Mouse (Mus musculus): ENCODE measurements at regions not wholly inside any gene's neighbourhood (a gene's known extent, or its start where the extent isn't known, plus 50 kb on each side); places are given as distances from the start of the nearest gene placed in this dataset.

DNA sequence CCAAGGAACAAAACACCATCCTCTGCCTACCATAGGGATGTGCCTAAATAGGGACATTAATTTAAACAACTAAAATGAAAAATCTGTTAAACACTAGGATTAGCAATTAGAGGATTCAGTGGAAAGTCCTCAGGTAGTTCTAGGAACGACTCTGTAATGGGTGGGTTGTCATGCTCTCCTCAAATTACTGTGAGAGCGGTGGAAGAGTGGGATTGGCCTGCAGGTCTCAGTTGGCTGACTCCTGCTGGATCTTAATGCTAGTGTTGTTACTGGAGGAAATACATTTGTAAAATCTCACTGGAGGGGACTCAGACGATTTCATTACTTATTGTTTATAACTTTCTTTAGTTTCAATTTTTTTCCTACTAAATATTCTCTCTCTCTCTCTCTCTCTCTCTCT is 525.6 kb upstream of the 4930452B06Rik start:
- no peak for DNase-seq (ENCODE audit: low read depth, low spot score)

DNA sequence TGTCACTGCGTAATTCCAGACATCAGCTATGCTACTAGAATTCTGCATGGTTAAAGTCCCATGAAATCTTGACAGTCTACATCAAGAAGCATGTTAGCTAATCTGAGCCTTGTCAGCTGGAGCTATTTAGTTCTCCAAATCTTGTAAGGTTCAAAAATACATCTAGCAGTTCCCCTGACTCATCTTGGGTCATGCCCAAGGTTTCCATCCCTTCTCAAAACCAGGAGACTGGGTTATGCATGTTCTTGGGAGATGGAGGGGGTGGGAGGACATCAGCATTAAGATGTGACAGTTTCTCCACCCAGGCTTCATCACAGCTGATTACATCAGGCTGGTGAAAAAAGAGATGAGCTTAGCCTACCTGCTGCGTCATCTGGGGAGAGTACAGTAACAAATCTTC is 495.3 kb upstream of the 4930452B06Rik start:
- DNase-seq (ENCODE audit: low read depth, low spot score): no peak

DNA sequence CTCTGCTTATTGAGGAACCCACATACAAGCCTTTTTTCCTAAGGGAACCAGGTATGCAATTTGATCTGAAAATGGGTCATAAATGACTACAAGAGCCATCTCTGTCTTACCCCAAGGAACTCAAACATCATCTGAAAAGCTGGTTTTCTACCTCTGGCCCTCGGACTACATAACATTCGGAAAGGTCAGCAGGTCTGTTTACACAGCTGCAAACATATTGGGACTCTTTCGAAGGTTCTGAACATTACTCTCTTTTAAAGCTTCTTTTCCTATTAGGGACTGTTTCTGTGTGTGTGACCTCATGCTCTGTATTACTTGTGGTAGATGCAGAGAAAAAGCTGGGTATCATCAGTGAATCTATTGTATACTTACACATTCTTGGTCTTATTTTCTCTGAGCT is 491.9 kb upstream of the 4930452B06Rik start:
- no peak for DNase-seq (ENCODE audit: low read depth, low spot score)

DNA sequence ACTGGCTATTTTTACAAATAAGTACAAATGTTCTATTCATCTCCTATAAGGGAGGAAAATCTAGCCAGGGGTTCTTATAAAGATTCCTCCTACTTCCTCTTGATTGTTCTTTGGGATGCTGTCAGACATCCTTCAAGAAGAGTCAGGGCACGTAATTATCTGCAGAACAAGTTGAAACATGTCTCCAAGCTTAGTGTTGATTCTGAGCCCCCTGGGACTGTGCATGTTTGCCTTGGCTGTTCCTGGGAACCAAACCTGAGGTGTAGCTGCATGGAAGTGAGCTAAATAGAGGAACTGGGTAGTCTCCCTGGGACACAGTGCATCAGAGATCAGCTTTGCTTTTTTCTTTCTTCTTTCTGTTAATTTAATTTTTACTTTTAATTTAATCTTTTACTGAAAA is 484.8 kb upstream of the 4930452B06Rik start:
- no peak for DNase-seq (ENCODE audit: low read depth, low spot score)

DNA sequence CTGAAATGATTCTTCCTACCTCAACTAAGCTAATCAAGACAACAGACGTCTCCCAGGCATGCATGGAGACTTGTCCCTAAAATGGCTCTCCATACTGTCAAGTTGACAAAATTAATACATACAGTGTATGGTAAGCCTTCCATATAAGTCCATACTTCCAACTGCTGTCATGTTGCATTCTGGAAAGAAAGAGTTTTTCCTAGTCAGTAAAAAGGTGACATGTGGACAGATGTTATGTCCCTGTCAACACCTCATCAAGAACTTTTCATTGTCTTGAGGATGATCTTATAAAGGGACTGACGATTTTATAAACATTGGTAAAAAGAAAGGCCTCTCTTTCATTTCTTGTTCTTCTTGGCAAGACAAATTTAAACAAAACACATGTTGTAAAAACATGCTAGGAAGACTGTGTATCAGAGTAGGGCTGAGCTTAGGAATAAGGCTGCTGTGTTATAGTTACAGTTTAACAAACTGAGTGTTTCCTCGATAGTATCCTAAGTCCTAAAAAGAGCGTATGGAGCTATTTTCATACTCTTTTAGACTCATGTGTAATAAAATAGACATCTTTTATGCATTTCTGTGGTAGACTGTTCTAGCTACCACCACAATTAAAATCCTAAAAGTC is 480.7 kb upstream of the 4930452B06Rik start:
- no peak for DNase-seq (ENCODE audit: low read depth, low spot score)

DNA sequence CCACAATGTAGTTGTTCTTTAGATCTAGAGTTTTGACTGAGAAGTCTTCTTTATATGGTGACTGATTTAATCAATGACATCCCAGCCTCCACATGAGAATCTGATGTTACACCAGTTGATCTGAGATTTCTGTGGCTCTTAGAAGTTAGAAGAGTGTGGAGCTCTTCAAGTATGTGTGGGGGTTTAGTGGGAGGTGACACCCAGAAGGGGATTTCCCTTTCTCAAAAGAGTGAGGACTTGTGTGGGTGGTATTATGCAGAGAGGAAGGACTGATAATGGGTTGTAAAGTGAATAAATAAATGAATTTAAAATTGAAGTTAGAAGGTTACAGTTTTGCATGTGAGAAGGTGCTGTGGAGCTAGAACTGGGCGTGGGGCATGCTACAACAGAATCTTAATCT is 439.7 kb upstream of the 4930452B06Rik start:
- no peak for DNase-seq (ENCODE audit: low read depth, low spot score)

DNA sequence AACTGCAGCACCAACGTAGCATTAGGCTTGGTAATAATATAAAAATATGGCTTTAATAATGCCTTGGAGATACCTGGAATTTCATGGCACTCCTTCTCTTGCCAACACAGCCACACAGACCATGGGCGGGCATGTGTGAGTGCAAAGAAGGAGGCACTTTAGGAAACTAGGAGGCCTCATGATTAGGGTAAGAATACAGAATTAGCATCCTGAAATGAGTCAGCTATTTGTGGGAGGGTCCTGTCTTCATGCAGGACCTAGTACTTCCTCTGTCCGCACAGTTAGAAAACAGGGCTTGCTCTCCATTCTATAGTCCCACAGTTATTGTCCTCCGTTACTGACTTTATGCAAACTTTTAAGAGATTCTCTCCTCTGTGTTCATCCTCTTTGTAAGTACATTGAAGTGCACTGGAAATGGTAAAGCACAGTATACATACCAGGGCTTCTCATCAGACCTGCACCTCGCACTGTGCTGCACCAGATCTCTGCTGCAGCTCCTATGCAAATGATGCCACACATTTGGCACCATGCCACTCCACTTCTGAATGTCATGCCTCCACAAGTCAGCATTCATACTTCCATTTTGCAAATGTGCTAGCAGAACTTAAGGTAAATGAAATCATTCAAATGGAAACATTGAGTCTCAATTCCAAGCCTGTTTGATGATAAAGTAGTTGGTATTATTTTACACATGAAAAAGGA is 423.7 kb upstream of the 4930452B06Rik start:
- no peak for DNase-seq (ENCODE audit: low read depth, low spot score)

DNA sequence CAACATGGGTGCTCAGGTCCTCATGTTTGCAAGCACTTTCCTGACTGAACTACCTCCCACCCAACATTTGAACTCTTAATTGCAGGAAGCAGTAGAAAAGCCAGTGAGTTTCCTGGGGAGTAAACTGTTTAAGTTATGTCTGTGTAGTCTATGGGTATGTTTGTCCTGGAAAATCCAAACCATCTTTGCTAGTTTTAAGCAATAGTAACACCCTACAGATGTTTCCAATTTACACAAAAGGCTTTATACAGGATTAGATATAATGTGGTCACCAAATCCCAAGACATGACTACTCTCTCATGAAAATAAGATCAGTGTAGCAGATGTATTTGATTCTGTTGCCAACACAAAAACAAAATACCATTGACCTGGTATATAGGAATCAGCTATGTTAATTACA is 421.1 kb upstream of the 4930452B06Rik start:
- no peak for DNase-seq (ENCODE audit: low read depth, low spot score)

DNA sequence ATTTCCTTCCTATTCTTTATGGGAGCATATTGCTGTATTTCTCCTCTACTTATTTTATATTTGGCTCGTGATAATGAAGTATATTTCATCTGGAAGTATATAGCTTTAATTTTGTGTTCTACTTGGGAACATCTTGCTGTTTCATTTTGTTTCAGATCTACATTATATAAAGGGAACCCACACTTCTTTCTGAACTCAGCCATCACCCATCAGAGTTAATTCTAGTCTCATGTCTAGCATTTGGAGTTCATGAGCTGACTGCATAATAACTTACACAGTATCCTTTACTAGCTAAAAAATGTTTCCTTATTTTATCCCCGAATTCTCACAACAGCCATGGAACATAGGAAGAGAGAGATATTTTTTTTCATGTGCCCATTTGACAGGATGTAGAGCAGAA is 413.6 kb upstream of the 4930452B06Rik start:
- DNase-seq (ENCODE audit: low read depth, low spot score): no peak

DNA sequence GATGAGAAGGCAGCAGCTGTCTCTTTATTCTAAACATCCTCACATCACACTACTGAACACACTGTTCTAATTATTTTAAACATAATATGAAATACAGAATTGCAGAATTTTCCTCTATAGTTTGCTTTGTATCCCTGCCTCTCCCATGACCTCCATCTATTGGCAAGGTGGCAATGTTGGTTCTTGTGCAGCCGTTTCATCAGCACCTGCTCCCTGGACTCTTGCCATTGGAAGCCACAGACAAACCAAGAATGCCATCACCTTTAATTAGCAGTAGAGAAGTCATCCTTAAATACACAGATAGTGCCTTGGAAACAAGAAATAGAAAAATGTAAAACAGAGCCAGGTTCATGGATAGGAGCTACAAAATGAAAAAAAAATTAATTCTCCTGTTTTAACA is 413.0 kb upstream of the 4930452B06Rik start:
- DNase-seq (ENCODE audit: low read depth, low spot score): no peak

DNA sequence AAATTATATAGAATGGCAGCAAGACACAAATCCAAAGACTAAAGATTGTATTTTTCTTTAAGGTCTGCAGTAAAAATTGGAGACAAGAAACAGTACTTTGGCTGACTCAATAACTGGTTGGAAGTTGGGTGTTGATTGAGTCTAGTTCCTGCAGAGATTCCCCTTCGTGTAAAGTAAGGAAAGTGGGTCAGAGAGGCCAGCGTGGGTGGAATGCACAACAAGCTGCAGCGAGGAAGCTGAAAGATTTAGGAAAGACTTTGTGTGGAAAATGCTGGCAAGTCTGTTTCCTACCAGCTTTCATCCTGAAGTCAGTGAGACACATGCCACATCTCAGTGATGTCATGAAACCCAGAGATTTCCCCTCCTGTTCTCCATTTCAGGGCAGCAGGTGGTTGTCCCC is 405.1 kb upstream of the 4930452B06Rik start:
- DNase-seq (ENCODE audit: low read depth, low spot score): no peak

DNA sequence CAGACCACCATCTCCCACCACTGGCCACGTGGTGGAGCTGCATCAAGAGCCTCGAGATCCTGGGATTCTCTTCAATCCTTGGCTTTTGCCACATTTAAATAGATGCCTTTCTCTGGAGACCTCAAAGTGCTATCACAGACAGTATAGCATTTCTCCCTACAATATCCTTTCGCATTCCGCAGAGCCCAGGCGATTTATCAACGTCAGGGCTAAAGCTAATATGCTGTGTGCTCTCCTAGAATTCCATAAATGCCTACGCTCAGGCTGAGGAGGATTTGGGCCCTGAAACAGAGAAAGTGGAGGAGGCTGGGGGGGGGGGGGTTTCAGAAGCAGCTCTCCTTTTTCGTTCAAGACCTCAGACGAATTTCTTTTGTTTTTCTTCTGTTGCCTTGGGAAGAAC is 394.0 kb upstream of the 4930452B06Rik start:
- no peak for DNase-seq (ENCODE audit: low read depth, low spot score)

DNA sequence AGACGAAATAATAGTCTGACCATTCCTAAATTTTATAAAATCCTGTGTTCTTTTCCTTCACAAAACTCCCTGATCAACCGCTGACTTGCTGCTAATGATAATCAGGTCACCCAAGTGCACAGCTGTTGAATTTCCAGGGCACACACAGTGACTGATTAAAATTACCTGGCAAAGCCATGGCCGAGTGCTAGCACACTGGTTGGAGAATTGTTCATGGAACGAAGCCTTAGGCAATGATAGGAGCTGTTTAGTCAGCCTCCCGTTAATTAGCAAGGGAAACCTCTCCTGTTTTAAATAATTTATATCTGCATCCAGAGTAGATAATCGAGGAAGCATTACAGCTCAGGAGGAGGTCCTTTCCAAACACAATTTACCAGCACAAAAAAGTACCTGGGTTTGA is 362.8 kb upstream of the 4930452B06Rik start:
- DNase-seq (ENCODE audit: low read depth, low spot score): no peak

DNA sequence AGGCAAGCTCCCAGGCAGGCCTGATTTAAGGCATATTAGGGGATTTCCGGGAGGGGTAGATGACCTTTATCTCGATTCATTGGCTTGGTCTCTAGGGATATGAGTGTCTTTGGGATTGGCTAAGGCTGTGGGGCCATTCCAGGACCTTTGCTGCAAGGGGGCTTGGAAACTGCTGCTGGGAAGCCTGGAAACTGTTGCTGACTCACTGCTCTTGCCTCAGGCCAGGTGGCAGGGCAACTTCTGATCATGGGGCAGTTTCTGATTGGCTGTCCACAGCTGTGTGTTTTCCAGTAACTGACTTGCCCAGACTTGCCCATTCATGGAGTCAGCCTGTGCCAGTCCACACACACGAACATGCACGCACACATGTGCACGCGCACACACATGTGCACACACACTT is 349.8 kb upstream of the 4930452B06Rik start:
- DNase-seq (ENCODE audit: low read depth, low spot score): peak; percentile 30

DNA sequence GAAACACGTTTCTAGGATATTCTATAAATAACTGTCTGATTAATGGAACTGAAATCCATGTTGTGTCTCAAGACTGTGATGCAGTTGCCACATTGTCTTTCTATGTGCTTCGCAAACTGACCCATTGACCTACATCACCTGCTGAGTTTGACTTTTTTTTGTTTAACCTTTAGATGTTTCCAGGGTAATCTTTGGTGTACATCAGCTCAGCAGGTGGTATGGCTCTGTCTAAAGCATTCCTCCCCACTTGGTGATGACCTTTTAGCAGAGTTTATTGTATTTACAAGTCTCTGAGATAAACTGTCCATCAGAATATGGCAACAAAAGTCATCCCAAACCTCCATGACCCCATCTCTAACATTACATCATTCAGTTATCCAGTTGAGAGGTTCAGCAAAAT is 337.0 kb upstream of the 4930452B06Rik start:
- peak; percentile 72 for DNase-seq (ENCODE audit: low read depth, low spot score)

DNA sequence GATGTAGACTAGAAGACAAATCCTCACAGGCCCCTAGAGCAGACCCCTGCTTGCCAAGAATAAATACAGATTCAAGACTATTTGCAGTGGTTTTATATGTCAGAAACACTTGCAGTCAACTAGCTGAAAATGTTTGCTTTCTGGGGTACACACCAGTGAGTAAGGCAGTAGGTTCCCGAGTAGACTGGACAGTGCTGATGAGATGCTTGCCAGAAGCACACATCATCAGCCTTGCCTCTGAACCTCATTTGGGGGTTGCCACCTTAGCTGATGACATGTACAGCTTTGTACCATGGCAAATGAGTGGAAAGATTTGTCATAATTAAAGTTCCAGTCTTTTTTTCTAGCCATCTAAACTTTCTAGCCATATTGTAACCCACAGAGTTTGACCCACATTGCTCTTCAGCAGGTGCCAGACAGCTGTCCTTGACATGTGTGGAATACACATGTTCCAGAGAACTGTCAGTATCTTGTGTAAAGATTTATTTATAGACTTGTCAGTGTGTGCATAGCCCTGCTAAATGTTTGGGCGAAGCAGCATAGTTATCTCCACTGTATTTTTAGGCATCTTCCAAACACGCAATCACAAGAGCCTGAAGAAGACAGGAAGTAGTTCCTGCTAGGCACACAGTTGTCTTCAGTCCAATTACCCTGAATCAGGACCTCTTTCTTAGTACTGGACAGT is 334.5 kb upstream of the 4930452B06Rik start:
- DNase-seq (ENCODE audit: low read depth, low spot score): no peak

DNA sequence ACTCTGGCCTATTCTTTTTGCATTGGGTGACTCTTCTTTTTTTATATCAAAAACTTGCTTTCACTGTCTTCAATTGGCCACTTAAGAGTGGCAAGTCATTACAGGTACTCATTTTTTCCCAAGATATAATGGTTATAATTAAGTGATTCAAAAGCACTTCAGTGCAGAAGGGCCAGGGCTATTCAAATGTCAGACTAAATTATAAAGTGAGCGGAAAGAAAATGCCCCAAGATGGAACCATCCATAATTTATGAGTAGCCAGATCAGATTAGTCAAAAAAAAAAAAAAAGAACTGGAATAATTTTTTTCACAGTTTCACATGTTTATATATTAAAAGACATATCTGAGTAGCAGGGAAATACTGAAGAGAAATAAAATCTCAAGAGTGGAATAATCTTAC is 333.8 kb upstream of the 4930452B06Rik start:
- DNase-seq (ENCODE audit: low read depth, low spot score): no peak

DNA sequence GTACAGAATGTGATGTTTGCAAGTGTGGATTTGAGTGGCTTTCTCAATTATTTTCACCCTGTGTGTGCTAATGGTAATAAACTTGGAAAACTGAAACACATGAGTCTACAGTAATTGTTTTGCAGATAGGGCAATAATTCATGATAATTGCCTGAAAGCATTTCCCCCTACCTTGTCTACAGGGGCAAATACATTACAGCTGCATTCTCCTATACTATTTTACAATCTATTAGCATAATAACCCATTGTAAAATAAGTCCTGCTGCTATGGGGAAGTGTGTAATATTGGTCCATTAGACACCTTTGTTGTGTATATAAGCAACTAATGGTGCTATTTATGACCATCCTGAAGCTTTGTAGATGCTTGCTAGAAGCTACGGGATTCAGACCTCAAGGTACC is 327.4 kb upstream of the 4930452B06Rik start:
- peak; percentile 11 for DNase-seq (ENCODE audit: low read depth, low spot score)

DNA sequence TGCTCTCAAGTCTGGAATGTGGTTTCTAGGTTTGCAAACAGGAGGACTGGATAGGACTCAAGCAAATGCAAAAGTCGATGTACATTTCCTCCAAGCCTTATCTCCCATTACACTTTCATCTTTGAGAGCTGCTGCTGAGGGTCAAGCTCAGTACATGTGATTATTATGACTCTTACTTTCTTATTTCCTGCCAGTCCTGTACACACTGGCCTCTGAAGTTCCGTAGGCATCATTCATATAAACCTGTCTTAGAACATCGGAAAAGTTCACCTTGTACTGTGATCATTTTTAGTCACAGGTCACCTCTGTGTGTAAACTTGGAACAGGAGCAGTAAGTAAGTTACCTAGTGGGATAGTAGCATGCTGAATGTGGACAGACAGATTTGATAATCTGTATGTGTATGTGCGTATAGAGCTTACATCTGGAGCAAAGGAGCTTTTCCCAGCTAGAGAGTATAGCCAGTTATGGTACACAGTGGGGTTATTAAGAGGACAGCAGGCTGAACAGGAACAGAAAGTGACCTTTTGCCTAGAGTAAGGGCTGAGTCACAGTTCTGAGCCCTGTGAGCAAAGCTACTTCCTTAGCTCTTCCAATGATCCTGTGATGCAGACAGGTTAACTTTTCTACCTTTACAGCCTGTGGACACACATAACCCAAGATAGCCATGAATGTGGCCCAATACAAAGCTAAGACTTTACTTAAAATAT is 319.2 kb upstream of the 4930452B06Rik start:
- no peak for DNase-seq (ENCODE audit: low read depth, low spot score)

DNA sequence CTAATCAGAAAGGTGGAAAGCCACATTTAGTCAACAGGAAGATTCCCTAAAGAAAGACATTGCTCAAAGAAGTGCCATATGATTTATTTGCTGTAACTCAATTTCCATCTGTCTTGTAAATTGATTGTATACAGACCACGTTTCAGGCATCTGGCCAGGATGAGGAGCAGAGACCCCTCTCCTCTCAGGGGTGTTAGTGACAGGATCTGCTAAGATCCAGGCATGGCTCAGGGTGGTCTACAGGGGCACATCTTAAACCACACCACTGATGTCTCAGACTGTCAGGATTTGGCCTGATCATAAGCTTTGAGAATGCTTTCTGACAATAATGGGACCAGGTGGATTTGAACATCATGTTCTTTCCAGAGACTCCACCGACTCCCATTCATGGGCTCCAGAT is 295.5 kb upstream of the 4930452B06Rik start:
- no peak for DNase-seq (ENCODE audit: low read depth, low spot score)

DNA sequence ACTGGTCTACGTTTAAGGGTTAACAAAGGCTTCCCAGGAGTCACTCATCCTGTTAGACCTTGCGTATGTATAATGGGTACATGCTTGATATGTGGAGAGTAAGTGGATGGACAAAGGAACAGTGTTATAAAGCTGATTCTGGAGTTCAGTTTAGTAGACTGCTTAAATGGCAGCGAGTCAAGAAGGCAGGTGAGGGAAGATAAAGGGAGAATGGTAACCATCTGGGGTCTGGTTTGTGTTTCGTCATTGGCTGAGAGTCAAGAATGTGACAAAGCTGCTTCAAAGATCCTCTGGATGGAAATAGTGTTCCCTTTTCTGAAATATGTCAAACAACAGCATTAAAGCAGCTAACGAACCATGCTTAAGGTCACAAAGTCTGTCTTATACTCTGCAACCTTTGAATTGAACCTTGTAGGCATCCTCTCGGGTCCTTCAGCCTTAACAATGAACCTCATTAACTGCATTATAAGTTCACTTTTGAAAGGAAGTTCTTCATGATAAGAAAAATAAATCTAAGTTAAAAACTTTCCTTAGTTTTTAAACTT is 286.9 kb upstream of the 4930452B06Rik start:
- no peak for DNase-seq (ENCODE audit: low read depth, low spot score)

DNA sequence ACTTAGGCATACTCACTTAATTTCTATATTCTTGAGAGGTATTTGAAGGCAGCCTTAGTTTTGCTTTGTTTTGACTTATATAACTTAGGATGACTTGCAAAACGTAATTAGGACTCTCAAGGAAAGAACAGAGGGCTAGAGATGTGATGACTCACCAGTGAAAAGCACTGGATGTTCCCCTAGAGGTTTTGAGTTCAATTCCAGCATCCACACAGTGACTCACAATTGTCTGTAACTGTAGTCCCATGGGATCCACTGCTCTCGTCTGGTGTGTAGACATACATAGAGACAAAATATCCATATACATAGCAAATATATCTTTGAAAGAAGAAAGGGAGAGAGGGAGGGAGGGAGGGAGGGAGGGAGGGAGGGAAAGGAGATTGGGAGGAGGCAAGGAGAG is 282.7 kb upstream of the 4930452B06Rik start:
- no peak for DNase-seq (ENCODE audit: low read depth, low spot score)

Measured in R1 (cell line).